Mouse (Mus musculus): ENCODE data around the gene Trnp1.

DNA sequence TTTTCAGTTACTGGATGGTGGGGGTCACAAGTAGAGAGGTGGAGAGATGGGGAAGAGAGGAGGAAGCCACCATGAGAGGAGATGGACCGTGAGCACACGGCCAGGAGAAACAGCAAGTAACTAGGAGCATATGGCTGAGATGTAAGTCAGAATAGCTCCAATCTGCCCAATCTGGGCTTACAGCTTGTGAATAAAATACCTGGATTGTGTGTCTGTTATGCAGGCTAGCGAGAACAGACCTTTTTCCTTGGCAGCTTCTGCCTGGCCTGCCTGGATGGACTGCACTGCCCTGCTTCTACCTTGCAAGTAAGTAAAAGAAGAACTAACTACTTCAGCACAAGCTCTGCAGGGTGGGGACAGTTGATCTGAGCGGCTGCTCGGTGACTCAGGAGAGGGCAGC is 12.7 kb upstream of the Trnp1 start:
- TF ChIP-seq CTCF (IDR thresholded peaks at IDR 0.05; ENCODE audit: insufficient read depth, low read length) (no peak), POLR2A (IDR thresholded peaks at IDR 0.05; ENCODE audit: borderline replicate concordance, extremely low read depth, low read depth, low read length) (no peak)
